Mouse (Mus musculus) lung, adult 2 months (tissue): ENCODE data around the gene Srebf2.

Experiments
- CTCF ChIP-seq: fragments of 200-500 bp; IDR thresholded peaks from 2 replicates; pipeline ENCODE4 v1.5.1; 2011; ENCODE audit warnings: mild to moderate bottlenecking, low read length, control low read depth; ENCODE audit not compliant: insufficient read depth
- POLR2A ChIP-seq: fragments of 200-500 bp; IDR thresholded peaks from 2 replicates; pipeline ENCODE4 v1.6.1; 2011; ENCODE audit warnings: low read depth, mild to moderate bottlenecking, control low read depth, low read length, borderline replicate concordance; ENCODE audit errors: extremely low read depth

DNA sequence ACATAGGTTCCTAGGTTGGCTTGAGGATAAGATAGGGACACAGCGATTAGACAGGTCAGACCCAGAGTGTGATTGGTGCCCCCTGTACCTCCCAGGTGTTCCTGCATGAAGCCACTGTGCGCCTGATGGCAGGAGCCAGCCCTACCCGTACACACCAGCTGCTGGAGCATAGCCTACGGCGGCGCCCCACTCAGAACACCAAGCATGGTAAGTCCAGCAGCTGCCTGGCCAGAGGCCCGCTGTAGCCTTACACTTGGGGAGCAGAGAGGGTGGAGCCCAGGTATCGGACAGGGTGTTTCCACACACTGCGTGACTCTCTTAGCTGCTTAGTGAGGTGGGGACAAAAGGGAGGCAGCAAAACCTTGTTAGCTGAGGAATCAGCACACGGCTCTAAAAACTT lies 56.1 kb downstream of the Srebf2 start:
- TF ChIP-seq CTCF, result no peak
- no peak for TF ChIP-seq POLR2A
